Mouse (Mus musculus) neutrophil, adult 5-6 weeks (primary cell): ENCODE measurements around the gene Csnk1e. TPM values are rescaled to one million over a fixed set of nuclear protein-coding genes. Genes with fewer than 3 reads are reported as not detected.

Experiments
- ATAC-seq: fragments of 151-379, 151-347 bp; 2 replicates; pipeline ENCODE4 v1.8.0; 2017; ENCODE audit warnings: mild to moderate bottlenecking, moderate TSS enrichment; ENCODE audit not compliant: insufficient number of reproducible peaks, poor library complexity, low FRiP score, severe bottlenecking; ENCODE audit errors: extremely low read depth
- total RNA-seq: library from RNA; stranded (forward); fragments of 200-1000 nt; gene quantifications from 2 replicates; pipeline ENCODE4 v1.2.3, GENCODE M21; 2017

The Csnk1e gene
- total RNA-seq, 1 experiment from 2014 or later, result 92.8 TPM

GRCm38 (mm10) chr15:79374760-79375159 is 80.6 kb downstream of the Csnk1e start:
- no peak for ATAC-seq

GRCm38 (mm10) chr15:79370281-79370843 is 85.0 kb downstream of the Csnk1e start:
- no peak for ATAC-seq

DNA sequence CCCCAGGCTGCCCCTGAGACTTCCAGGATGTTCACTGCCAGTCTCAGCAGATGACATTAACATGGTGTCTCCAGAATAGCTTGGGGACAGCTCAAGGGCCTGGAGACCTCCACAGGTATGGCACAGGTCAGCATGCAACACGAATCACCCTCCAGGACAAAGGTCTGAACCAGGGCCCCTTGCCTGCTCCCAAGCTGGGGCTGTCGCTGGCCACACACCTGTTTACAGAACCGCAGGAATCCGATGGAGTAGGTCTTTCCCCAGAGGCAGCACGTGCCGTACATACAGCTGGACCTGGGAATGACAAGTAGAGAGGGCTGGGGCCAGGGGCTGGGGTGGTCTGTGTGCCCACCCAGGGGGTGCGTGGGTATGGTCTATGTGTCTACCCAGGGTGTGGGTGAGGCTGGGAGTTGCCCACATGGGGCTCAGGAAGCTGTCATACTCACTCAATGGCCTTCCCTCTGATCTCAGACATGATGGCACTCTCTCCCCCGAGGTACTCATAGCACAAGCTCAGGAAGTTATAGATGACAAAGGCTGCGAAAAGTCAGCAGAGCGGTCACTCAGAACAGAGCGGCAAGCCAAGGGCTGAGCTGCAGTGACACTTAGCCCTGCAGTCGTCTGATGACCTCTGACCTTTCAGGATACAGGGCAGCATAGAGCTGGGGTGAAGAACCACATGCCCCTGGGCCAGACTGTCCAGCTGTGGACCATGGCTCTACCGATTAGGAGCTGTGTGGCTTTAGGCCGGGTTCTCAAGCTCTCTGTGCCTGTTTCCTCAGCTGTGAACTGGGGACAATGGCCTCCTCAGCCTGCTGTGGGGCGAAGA is 85.7 kb downstream of the Csnk1e start:
- ATAC-seq, result no peak

DNA sequence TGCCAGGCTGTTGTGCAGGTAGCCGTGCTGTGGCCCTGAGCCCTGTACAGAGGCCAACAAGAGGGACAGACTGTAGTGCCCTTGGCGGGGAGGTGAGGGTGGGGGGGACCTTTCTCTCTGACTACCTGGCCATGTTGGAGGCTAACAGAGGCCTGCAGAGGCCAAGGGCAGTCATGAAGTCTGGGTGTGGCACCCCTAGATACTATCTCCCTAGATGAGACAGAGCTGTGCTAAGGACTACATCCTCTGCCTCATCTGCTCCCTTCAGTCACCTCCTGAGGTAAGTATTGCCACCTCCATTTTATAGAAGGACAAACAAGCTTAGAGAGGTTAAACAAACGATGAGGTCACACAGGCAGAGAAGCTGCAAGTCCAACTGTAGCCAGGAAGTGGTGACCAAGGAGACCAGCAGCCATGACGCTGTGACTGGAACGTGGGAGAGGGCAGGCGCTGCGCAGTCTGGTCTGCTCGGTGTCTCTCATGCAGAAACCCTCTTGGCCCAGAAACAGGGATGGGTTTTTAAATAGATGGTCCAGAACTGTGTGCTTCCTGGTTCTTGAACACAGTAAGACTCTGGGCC is 86.4 kb downstream of the Csnk1e start:
- ATAC-seq, result no peak

GRCm38 (mm10) chr15:79368313-79368811 is 87.0 kb downstream of the Csnk1e start:
- ATAC-seq, result no peak

Other genes with a start within 250 kb of the Csnk1e start
- gene Pick1, start 226.4 kb downstream of the Csnk1e start, total RNA-seq, result 16.1 and 16.2 TPM in 2 replicates
- gene Gm49486, start 226.2 kb downstream of the Csnk1e start, total RNA-seq, result 1.0 and 1.1 TPM in 2 replicates
- gene Slc16a8, start 200.8 kb downstream of the Csnk1e start, total RNA-seq, result not detected in 2 replicates
- not detected in 2 replicates for gene Baiap2l2, start 170.0 kb downstream of the Csnk1e start, total RNA-seq
- gene Pla2g6, start 127.2 kb downstream of the Csnk1e start, total RNA-seq, result 3.4 and 5.5 TPM in 2 replicates
- gene Maff, start 108.9 kb downstream of the Csnk1e start, total RNA-seq, result 2.7 and 3.4 TPM in 2 replicates
- 22.8 and 29.3 TPM in 2 replicates for gene Tmem184b, start 52.0 kb downstream of the Csnk1e start, total RNA-seq
- not detected in 2 replicates for gene Kcnj4, start 49.7 kb upstream of the Csnk1e start, total RNA-seq
- gene Kdelr3, start 60.8 kb upstream of the Csnk1e start, total RNA-seq, result not detected in 2 replicates
- 371 and 386 TPM in 2 replicates for gene Ddx17, start 91.2 kb upstream of the Csnk1e start, total RNA-seq
- not detected in 2 replicates for gene Dmc1, start 149.5 kb upstream of the Csnk1e start, total RNA-seq
- 12.3 and 19.3 TPM in 2 replicates for gene Fam227a, start 203.4 kb upstream of the Csnk1e start, total RNA-seq
- 18.8 and 22.0 TPM in 2 replicates for gene Cby1, start 203.6 kb upstream of the Csnk1e start, total RNA-seq
- gene Tomm22, start 215.3 kb upstream of the Csnk1e start, total RNA-seq, result 68.0 and 76.0 TPM in 2 replicates
- gene Josd1, start 232.4 kb upstream of the Csnk1e start, total RNA-seq, result 17.2 and 20.5 TPM in 2 replicates
- 67.9 and 87.6 TPM in 2 replicates for gene Gtpbp1, start 235.3 kb upstream of the Csnk1e start, total RNA-seq